Mouse (Mus musculus) MEL (cell line): ENCODE results near the gene Tspan2. TPM values are rescaled to one million over a fixed set of nuclear protein-coding genes. Genes with fewer than 3 reads are reported as not detected.

Experiments
- DNase-seq: peaks from one replicate; pipeline ENCODE4 v3.0.0; 2011; ENCODE audit warnings: low read depth, low spot score
- H3K27ac ChIP-seq: 2 replicates; pipeline ENCODE4 v1.5.1; 2012; ENCODE audit warnings: low read depth, mild to moderate bottlenecking, control low read depth, low read length, moderate library complexity; ENCODE audit not compliant: control insufficient read depth
- H3K27me3 ChIP-seq, 2 experiments: fragments of 150-350 bp in 1 of 2; sonication (generic) in 1 of 2; 2 replicates each; pipeline ENCODE4 v1.6.1; 2012; ENCODE audit warnings: low read length in 2 of 2, mild to moderate bottlenecking in 2 of 2, improper control_type of control experiment in 1 of 2, moderate library complexity in 1 of 2; ENCODE audit not compliant: insufficient read depth in 2 of 2, control insufficient read depth in 1 of 2
- H3K36me3 ChIP-seq, 2 experiments: 2 replicates each; pipeline ENCODE4 v1.6.1; 2012 to 2014; ENCODE audit warnings: low read length in 2 of 2, improper control_type of control experiment in 1 of 2, inconsistent platforms in 1 of 2, mild to moderate bottlenecking in 1 of 2; ENCODE audit not compliant: insufficient read depth in 2 of 2, control insufficient read depth in 1 of 2
- H3K4me1 ChIP-seq, 2 experiments: fragments of 150-350 bp in 1 of 2; sonication (generic) in 1 of 2; 2 replicates each; pipeline ENCODE4 v1.6.1; 2012; ENCODE audit warnings: low read length in 2 of 2, improper control_type of control experiment in 1 of 2, mild to moderate bottlenecking in 1 of 2; ENCODE audit not compliant: insufficient read depth in 2 of 2, control insufficient read depth in 1 of 2
- H3K4me3 ChIP-seq, 2 experiments: fragments of 150-350 bp in 1 of 2; sonication (generic) in 1 of 2; 2 replicates each; pipeline ENCODE4 v1.5.1; 2012; ENCODE audit warnings: low read depth in 2 of 2, low read length in 2 of 2, mild to moderate bottlenecking in 2 of 2, moderate library complexity in 2 of 2, control low read depth in 1 of 2, improper control_type of control experiment in 1 of 2; ENCODE audit not compliant: control insufficient read depth in 1 of 2, insufficient read depth in 1 of 2
- H3K79me2 ChIP-seq: 2 replicates; pipeline ENCODE4 v1.6.1; 2012; ENCODE audit warnings: mild to moderate bottlenecking, low read length, moderate library complexity; ENCODE audit not compliant: control insufficient read depth, poor library complexity, insufficient read depth
- H3K9ac ChIP-seq: 2 replicates; pipeline ENCODE4 v1.6.1; 2012; ENCODE audit warnings: low read depth, mild to moderate bottlenecking, control low read depth, low read length, moderate library complexity; ENCODE audit not compliant: control insufficient read depth, poor library complexity, severe bottlenecking
- H3K9me3 ChIP-seq: fragments of 150-350 bp; sonication (generic); replicated peaks from 2 replicates; pipeline ENCODE4 v1.6.1; 2012; ENCODE audit warnings: mild to moderate bottlenecking, low read length, improper control_type of control experiment, moderate library complexity; ENCODE audit not compliant: insufficient read depth
- CHD2 ChIP-seq: IDR thresholded peaks from 2 replicates; pipeline ENCODE4 v1.6.1; 2011; ENCODE audit warnings: low read length, improper control_type of control experiment
- ELF1 ChIP-seq: IDR thresholded peaks from 2 replicates; pipeline ENCODE4 v1.6.1; 2014; ENCODE audit warnings: low read depth, mild to moderate bottlenecking, inconsistent platforms, low read length, improper control_type of control experiment, moderate library complexity
- ETS1 ChIP-seq: IDR thresholded peaks from 2 replicates; pipeline ENCODE4 v1.6.1; 2012; ENCODE audit warnings: low read depth, mild to moderate bottlenecking, inconsistent platforms, low read length, improper control_type of control experiment, moderate library complexity
- GABPA ChIP-seq: IDR thresholded peaks from 2 replicates; pipeline ENCODE4 v1.6.1; 2012; ENCODE audit warnings: low read depth, mild to moderate bottlenecking, inconsistent platforms, low read length, improper control_type of control experiment, moderate library complexity
- KAT2A ChIP-seq: conservative IDR thresholded peaks from 2 replicates; pipeline ENCODE4 v1.6.1; 2012; ENCODE audit warnings: low read depth, low read length, improper control_type of control experiment, inconsistent platforms
- MAFK ChIP-seq: IDR thresholded peaks from 2 replicates; pipeline ENCODE4 v1.6.1; 2011; ENCODE audit warnings: low read depth, mild to moderate bottlenecking, low read length, improper control_type of control experiment, borderline replicate concordance
- MEF2A ChIP-seq: IDR thresholded peaks from 2 replicates; pipeline ENCODE4 v1.6.1; 2014; ENCODE audit warnings: low read depth, mild to moderate bottlenecking, inconsistent platforms, low read length, improper control_type of control experiment; ENCODE audit not compliant: poor library complexity, insufficient replicate concordance, severe bottlenecking; ENCODE audit errors: extremely low read depth
- MYC ChIP-seq: IDR thresholded peaks from 2 replicates; pipeline ENCODE4 v1.6.1; 2011; ENCODE audit warnings: low read depth, mild to moderate bottlenecking, low read length, improper control_type of control experiment, moderate library complexity
- NELFE ChIP-seq: IDR thresholded peaks from 2 replicates; pipeline ENCODE4 v1.6.1; 2011; ENCODE audit warnings: low read depth, low read length, improper control_type of control experiment
- POLR2A ChIP-seq, 2 experiments: IDR thresholded peaks; 2 replicates each; pipeline ENCODE4 v1.6.1; 2011 to 2012; ENCODE audit warnings: low read length in 2 of 2, mild to moderate bottlenecking in 2 of 2, control low read depth in 1 of 2, improper control_type of control experiment in 1 of 2, low read depth in 1 of 2, moderate library complexity in 1 of 2; ENCODE audit not compliant: control insufficient read depth in 1 of 2, insufficient read depth in 1 of 2, poor library complexity in 1 of 2
- POLR2AphosphoS2 ChIP-seq: IDR thresholded peaks from 2 replicates; pipeline ENCODE4 v1.6.1; 2011; ENCODE audit warnings: low read length, improper control_type of control experiment
- POLR2AphosphoS5 ChIP-seq: IDR thresholded peaks from 2 replicates; pipeline ENCODE4 v1.6.1; 2012; ENCODE audit warnings: low read depth, borderline replicate concordance, mild to moderate bottlenecking, inconsistent platforms, low read length, moderate library complexity, mixed read lengths
- RAD21 ChIP-seq: IDR thresholded peaks from 2 replicates; pipeline ENCODE4 v1.6.1; 2011; ENCODE audit warnings: mild to moderate bottlenecking, low read depth, low read length, improper control_type of control experiment
- RCOR1 ChIP-seq: IDR thresholded peaks from 2 replicates; pipeline ENCODE4 v1.6.1; 2012; ENCODE audit warnings: low read depth, mild to moderate bottlenecking, inconsistent platforms, low read length, improper control_type of control experiment
- SMC3 ChIP-seq: IDR thresholded peaks from 2 replicates; pipeline ENCODE4 v1.6.1; 2011; ENCODE audit warnings: low read depth, low read length, improper control_type of control experiment
- TAL1 ChIP-seq: IDR thresholded peaks from 2 replicates; pipeline ENCODE4 v1.6.1; 2012; ENCODE audit warnings: mild to moderate bottlenecking, inconsistent platforms, low read length, moderate library complexity, mixed read lengths
- TBP ChIP-seq: IDR thresholded peaks from 2 replicates; pipeline ENCODE4 v1.8.0; 2011; ENCODE audit warnings: low read depth, low read length, improper control_type of control experiment
- TCF12 ChIP-seq: IDR thresholded peaks from 2 replicates; pipeline ENCODE4 v1.6.1; 2014; ENCODE audit warnings: low read depth, mild to moderate bottlenecking, inconsistent platforms, low read length, improper control_type of control experiment, moderate library complexity
- USF1 ChIP-seq: IDR thresholded peaks from 2 replicates; pipeline ENCODE4 v1.6.1; 2014; ENCODE audit warnings: low read depth, mild to moderate bottlenecking, inconsistent platforms, low read length, improper control_type of control experiment, moderate library complexity
- USF2 ChIP-seq, 2 experiments: IDR thresholded peaks; 2 replicates each; pipeline ENCODE4 v1.6.1; 2011 to 2012; ENCODE audit warnings: improper control_type of control experiment in 2 of 2, low read length in 2 of 2, borderline replicate concordance in 1 of 2, inconsistent platforms in 1 of 2, low read depth in 1 of 2, mild to moderate bottlenecking in 1 of 2; ENCODE audit not compliant: insufficient read depth in 1 of 2
- ZC3H11A ChIP-seq: IDR thresholded peaks from 2 replicates; pipeline ENCODE4 v1.6.1; 2012; ENCODE audit warnings: low read depth, mild to moderate bottlenecking, inconsistent platforms, low read length, improper control_type of control experiment
- ZMIZ1 ChIP-seq: IDR thresholded peaks from 2 replicates; pipeline ENCODE4 v1.6.1; 2012; ENCODE audit warnings: low read depth, mild to moderate bottlenecking, inconsistent platforms, low read length, improper control_type of control experiment, moderate library complexity
- polyA plus RNA-seq, 2 experiments: library from polyadenylated mRNA; stranded (reverse) in 1 of 2; unstranded in 1 of 2; fragments of >175 nt in 1 of 2; fragments of >200 nt in 1 of 2; gene quantifications; 2 replicates each; pipeline versions ENCODE4 v1.2.1 to v1.2.4; 2012; ENCODE audit warnings: low replicate concordance in 2 of 2, low read depth in 1 of 2; ENCODE audit not compliant: insufficient read length in 2 of 2, insufficient read depth in 1 of 2, missing spikeins in 1 of 2
- total RNA-seq: library from RNA; depleted of rRNA; stranded (reverse); fragments of 300-350 nt; gene quantifications from 2 replicates; pipeline ENCODE4 v1.2.3, GENCODE M21; 2012

The Tspan2 gene
- total and polyA plus RNA-seq, 3 experiments, result not detected

DNA sequence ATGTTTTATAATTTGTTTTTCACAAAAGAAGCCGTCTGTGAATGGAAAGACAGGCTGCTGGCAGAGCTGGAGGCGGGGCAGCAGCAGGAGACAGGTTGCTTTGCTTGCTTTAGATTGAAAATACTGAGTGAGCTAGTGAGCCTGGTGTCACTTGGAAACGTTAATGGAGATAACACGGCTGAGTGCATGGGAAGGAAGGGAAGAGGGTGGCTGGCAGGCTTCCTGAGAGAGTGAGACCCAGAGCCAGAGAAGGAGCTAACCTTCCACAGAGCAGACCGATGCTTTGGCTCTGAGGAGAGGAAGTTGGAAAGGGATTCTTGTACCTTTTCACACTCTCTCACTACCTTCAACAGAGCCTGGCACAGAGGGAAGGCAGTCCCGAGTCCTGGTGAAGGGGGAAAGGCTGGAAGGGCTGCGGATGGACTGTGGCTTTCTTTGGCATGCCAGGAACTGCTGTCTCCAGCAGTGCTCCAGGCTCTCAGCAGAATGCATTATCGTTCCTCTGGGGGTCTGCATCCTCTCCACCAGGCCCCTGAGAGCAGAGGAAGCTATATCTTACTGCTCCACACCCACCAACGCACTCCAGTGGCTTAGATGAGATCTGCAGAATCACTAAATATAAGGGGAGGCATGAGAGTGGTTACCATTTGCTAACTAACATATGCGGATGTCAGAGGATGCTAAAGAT is 29.5 kb downstream of the Tspan2 start:
- Histone ChIP-seq H3K27me3 (no peaks in the 10 kb centered on the region; a peak in 1 of 4 replicates), H3K9ac (no peak overlapping the region), H3K36me3 (no peaks in the 10 kb centered on the region), H3K27ac (no peak overlapping the region), H3K79me2 (no peaks in the 10 kb centered on the region), H3K4me1 (no peaks in the 10 kb centered on the region), H3K4me3 (no peak overlapping the region), H3K9me3 (no peaks in the 10 kb centered on the region)
- no peak for TF ChIP-seq RAD21
- TF ChIP-seq SMC3, result no peak
- no peak for TF ChIP-seq MAFK
- no peak for TF ChIP-seq ZC3H11A
- no peak for TF ChIP-seq USF1
- TF ChIP-seq TCF12, result no peak
- TF ChIP-seq TBP, result no peak
- TF ChIP-seq RCOR1, result no peak
- TF ChIP-seq ZMIZ1, result no peak
- no peak for TF ChIP-seq KAT2A
- no peak for TF ChIP-seq NELFE
- TF ChIP-seq GABPA, result no peak
- DNase-seq, result no peak

DNA sequence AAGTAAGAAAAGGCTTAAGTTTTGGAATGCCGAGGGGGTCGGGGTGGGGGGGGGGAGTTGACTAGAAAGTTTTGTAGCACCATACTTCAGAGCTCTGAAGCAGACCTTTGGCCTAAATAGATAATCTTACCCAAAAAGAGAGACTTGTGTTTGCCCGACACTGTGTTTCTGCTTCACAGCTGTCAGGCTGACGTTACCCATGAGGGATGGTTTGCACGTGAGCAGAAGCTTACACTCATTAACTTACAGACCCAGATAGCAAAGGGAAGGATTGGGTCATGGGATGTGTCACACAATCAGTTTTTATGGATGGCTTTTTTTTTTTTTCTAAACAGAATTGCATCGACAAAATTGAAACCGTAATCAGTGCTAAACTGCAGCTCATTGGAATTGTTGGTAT is 30.5 kb downstream of the Tspan2 start:
- no peaks in the 10 kb centered on the region; a peak in 1 of 4 replicates for H3K27me3 ChIP-seq
- no peaks in the 10 kb centered on the region for H3K36me3 ChIP-seq
- no peaks in the 10 kb centered on the region for H3K79me2 ChIP-seq
- TF ChIP-seq TAL1 (no peak), RAD21 (no peak), MEF2A (no peak), NELFE (no peak), MAFK (no peak), KAT2A (no peak), USF2 (IDR thresholded peaks at IDR 0.05; ENCODE audit: borderline replicate concordance in 1 of 2, insufficient read depth in 1 of 2, low read depth in 1 of 2, low read length in 2 of 2) (no peak), MYC (no peak), ELF1 (no peak), POLR2AphosphoS5 (no peak), ETS1 (no peak), SMC3 (no peak), POLR2AphosphoS2 (no peak), POLR2A (IDR thresholded peaks at IDR 0.05; ENCODE audit: control insufficient read depth in 1 of 2, insufficient read depth in 1 of 2, low read depth in 1 of 2, low read length in 2 of 2, poor library complexity in 1 of 2) (no peak), CHD2 (no peak)
- H3K4me3 ChIP-seq, result no peak overlapping the region
- H3K4me1 ChIP-seq, result no peaks in the 10 kb centered on the region
- H3K9me3 ChIP-seq, result no peaks in the 10 kb centered on the region
- H3K27ac ChIP-seq, result no peak overlapping the region
- H3K9ac ChIP-seq, result no peak overlapping the region
- DNase-seq, result no peak
